Mouse (Mus musculus): ENCODE results near the gene Gm12185. TPM values are rescaled to one million over a fixed set of nuclear protein-coding genes. Genes with fewer than 3 reads are reported as not detected.
"Not testable (repeated sequence)": the region's sequence is repeated elsewhere in the genome, so short reads cannot be mapped to it uniquely, and the experiment has no call there.

Gm12185 gene
- polyA plus RNA-seq, 2 experiments from 2014 or later: 7.0 to 8.0 TPM

DNA sequence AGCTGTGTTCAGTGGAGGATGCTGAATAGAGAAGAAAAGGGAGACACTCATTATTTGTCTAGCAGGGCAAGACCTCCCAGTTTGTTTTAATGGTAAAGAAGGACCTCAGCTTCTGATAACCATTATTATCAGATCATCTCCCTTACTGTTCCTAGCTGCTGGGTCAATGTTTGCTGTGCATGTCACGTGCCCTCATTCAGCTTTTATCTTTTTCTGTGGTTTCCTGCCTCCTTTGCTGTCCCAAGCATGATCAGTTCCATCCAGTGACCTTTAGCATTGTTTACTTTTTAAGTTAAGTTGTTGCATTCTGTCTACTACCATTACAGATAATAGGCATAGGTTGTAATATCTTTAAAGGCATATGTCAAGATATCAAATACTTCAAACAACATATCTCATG is 83.6 kb downstream of the Gm12185 start:
- ATAC-seq: no peak

DNA sequence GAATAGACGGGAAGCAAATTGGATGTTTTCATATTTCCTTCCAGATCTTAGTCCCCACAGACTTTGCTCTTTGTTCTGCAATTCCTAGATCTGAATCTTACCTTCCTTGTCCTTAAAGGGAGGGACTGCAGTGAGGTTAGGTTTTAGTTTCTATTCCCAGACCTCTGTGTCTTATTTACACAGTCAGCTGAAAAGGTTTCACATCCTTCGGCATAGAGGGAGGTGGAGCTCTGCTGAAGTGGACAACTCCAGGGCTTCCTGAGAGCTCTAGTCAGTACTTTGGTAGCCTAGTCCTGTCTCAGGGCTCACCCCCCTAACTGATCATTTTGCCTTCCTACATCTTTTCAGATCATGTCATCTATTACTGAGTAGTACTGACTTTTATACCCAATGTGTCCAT is 90.0 kb downstream of the Gm12185 start, which contains the start of gene Gm5431:
Gene Gm5431, minus strand, starts transcription at position 194 of the 400 bp plus-strand sequence.
- ATAC-seq: no peak

DNA sequence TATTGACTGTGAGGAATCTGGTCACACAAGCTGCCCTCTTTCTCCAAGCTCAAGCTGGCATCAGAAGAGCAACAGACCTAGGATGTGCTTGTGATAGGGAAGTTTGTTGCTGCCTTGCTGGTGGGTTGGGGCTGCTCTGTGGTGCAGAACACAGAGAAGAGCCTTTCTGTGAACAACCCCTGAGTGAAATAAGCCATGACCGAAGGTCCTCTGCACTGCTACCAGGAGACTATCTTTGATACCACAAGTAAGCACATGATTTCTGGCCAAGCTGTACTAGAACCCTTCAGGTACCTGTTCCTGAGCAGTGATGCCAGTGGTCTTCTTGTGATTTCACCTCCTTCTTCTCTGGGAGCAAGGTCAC is 90.5 kb downstream of the Gm12185 start:
- not testable (repeated sequence) for ATAC-seq

DNA sequence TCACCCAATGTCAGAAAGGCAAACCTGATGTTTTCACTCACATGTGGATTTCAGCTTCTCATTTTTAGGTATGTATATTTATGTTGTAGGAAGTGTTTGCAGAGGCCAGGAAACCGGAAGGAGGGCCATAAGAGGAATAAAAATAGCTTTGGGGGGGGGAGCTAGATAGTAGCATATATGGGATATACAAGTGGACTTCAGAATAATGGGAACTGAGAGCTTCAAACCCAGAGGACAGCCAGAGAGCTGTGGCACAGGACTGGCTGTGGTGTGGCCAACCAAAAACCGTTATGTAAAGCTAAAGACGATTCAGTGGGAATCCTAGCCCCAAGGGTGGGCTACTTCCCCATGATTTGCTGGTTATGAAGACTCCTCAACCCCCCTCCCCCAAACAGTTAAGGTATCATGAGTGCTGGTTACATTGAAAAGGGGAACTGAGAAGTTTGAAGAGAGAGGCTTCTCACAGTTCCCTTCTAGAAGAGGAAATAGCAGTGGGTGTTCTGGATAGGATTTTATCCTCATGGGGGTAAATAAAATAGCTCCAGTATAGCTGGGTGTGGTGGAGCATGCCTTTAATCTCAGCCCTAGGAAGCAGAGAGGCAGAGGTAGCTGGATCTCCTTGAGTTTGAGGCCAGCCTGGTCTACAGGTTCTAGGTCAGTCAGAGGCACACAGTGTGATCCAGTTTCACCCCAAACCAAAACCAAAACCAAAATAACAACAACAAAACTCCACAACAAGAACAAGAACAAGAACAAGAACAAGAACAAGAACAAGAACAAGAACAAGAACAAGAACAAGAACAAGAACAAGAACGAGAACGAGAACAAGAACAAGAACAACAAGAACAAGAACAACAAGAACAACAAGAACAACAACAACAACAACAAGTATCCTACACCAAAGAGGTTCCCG is 91.1 kb downstream of the Gm12185 start:
- ATAC-seq: not testable (repeated sequence)

DNA sequence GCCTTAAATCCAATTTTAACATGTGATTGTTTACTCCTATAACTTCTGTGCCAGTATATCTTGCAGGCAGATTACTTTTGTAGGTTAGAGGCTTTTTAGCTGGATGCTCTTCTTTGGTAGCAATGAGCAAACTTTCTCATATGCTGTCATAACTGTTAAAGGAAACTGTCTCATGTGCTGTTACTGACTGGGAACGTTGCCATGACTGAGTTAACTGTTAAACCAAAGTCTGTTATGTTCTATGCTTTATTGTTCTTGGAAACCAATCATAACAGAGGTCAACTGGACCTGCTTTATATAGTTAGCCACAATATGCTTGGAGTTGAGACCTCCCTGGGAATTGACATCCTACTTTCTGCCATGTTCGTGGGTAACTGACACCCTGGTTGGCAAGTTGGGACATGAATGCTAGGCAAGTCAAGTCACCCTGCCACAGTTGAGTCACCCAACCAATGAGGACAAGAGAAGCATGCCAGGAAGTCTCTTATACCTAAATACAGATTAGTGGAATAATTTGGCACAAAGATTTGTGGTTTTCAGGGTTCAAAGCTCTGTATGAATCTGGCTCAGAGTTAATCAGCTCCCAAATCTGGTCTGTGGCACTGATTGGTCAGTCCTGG is 93.1 kb downstream of the Gm12185 start:
- ATAC-seq: no peak

DNA sequence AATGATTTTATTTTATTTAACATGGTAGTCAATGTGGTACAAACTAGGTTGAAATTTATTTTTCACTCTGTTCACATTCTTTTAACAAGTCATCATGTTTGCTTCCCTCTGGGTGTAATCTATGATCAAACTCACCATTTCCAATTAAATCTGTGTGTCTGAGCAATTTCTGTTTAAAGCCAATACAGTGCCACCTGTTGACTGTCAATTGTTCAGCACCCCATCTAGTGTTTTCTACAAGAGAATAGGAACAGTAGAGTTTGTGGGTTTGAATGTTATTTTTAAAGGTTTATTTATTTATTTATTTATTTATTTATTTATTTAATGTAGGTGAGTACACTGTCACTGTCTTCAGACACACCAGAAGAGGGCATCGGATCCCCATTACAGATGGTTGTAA is 115.3 kb downstream of the Gm12185 start:
- ATAC-seq: no peak

DNA sequence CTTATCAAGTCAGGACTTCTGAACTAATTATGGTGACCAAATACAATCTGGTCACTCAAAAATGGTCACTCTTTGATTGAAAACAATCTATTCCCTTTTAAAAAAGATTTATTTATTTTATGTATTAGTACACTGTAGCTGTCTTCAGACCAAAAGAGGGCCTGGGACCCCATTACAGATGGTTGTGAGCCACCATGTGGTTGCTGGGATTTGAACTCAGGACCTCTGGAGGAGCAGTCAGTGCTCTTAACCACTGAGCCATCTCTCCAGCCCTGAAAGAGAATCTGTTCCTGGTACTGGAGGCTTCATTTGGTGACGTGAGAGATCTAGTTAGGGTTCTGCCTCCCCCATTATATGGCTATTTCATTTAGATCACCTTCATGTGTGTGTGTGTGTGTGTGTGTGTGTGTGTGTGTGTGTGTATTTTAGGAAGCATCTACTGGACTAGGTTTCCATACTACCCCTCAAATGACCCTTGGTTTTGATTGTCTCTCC is 116.6 kb downstream of the Gm12185 start:
- not testable (repeated sequence) for ATAC-seq

DNA sequence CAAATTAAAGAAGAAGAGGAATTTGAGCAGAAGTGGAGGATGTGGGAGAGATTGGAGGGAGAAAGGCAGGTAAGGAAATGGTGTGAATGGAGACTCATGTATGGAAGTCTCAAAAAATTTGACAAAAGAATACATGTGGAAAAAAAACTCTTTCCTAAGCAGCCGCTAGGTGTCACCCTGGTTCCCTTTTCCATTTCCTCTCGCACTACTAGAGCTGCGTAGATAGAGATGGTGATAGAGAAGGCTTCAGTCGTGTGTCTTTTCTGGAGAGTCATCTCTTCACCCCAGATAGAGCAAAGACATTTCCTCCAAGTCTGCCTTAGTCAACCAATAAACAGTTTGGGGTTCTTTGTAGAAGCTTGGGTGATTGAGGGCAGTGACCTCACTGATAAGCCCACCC is 117.6 kb downstream of the Gm12185 start:
- ATAC-seq: peak; percentile 68

DNA sequence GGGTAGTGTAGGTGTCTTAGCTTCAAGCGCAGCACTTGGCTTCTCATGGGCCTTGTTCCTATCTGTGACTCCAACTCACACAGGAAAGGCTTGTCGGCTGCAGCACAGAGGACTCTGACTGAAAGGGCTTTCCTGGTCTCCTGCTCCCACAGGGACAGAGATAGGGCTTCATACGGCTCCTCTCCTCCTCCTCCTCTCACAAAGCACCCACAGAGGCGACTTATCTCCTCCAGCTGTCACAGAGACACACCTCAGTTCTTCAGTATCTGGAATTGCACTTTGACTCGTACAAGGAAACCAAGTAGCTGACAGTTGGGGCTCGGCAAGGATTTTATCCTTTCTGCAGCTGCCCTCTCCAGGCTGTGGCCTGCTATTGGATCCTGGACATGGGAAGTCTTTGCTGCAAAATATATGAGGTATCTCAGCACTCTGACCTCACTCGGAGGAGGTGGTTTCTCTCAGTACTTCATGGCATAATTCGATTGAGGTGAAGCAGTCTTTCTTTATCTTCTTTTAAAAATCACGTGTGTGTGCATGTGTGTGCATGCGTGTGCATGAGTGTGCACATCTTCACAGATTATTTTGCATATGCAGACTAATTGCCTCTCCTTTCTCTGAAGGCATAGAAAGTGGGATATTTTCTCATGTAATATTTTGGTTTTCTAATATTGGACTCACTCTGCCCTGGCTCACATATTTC is 118.3 kb downstream of the Gm12185 start:
- ATAC-seq: no peak

DNA sequence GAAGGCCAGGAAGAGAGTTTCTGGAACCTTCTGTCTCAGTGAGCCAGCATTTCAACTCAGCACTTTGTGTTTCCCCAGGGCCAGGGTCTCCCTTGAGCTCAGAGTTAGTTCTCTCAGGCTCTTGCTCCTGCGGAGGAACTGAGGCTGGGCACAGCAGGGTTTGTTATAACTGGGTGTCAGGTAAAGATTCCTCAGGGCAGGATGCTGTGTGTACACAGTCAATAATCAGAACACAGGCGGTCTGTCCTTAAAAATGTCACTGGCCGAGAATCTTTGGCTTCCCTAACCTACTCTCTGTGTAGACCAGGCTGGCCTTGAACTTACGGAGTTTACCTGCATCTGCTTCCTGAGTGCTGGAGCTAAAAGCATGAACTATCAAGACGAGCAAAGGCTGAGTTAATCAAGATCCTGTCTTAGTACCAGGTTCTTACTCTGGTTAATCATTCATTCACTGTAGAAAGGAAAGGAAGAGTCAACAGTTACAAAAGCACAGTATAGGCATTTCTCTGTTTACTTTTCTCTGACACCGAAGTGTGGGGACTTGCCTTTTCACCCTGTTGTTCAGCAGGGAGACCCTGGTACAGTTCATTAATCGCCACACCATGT is 119.2 kb downstream of the Gm12185 start:
- ATAC-seq: no peak

DNA sequence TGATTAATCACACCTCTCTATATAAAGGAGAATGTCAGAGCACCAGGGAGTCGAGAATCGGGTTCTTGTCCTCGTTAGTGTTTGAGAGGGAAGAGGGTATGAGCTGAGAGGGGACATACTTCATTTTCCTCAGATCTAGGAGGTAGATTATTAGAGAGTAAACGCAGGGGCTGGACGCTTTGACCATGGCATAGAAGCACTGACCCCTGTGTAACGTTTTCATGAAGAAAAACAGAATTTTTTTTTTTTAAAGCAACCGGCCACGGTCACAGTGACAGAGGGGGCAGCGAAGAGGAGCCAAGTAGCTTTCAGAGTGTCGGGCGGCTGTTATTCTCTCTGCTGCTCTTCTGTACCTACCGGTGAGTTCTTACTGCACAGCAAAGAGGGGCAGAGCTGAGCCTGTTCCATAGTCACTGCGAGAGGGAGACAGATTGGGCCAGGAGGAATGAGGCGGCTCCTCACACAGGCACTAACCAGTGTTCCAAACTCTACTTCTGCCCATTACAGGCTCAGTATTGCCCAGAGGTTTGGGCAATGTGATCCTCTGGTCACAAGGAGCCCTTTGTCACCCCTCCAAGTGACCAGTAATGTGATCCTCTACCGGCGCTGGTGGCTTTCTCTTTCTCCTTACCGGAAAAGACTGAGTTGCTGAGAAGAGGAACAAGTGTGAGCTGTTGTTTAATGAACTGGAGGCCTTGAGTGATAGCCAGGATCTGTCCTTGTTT is 120.0 kb downstream of the Gm12185 start:
- peak; percentile 12 for ATAC-seq

DNA sequence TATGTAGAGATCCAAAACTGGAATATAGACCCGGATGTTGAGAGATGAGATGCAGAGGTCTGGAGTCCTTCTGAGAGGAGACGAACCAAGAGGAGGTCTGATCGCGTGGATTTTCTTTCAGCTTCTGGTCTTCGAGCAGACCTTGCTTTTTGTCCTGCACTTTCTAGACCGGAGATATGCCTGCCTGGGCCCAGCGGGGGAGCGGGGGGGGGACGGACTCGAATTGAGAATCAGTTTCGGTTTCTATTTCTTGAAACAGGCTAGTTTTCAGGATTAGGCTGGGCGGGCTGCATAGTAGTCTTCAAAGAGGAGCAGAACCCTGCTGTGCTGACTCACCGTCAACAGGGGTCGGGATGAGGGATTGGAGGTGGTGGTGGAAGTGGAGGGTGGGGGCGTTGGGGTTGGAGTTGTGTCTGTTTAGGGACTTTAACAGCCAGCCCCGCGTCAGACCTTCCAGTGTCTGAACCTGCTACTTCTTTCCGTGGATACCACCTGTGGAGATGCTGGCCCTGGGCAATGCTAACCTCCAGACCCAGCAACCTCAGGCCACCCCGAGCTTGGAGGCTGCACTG is 120.7 kb downstream of the Gm12185 start, which contains the start of gene Irgm1:
Gene Irgm1, minus strand, starts transcription at position 483 of the 572 bp plus-strand sequence.
- ATAC-seq: peak; percentile 77

DNA sequence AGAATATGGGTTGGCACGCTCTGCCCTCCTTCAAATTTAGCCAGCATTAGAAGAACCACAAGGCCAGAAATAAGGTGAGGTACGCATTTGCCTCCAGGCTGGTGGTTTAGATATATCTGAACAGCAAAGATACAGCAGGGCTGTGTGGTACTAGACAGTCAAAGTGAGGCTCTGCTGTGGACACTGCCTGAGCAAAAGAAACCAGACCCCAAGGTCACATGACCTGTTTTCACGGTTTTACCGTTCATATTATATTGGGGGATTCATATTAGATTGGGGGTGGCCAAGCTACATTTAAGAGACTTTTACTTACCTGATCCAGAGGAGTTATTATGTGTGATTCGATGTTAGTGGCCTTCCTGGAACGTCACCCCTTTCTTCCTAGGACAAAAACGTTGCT is 121.2 kb downstream of the Gm12185 start:
- no peak for ATAC-seq

DNA sequence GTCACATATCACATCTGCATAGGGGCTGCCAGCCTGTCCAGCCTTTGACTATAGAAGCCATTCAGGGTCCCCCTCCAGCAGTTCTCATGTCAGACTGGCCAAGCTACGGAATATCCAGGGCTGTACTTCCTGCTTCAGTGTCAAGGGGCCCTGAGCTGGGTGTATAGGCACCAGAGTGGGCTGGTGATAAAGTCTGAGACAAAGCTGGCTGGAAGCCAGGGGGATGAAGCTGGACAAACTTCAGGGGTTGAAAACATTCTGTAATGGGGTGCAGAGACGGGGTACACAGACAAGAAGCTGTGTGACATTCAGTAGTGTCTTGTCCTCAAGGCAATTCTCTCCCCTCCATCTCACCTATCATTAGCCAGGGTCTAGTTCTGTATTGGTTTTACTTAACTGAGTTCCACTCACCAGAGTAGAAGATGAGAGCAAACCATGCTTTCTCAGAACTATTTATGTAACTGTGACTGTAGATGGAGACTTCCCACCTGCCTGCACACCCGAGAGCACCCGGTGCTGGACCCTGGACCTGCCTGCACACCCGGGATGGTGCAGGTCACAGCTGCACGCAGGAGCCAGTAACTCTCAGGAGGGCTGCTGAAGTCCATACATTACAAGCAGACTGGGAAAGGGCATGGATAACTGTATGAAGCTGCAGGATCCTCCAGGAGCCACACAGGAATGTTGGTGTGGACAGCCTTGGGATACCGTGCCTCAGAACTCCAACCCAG is 122.5 kb downstream of the Gm12185 start:
- no peak for ATAC-seq

DNA sequence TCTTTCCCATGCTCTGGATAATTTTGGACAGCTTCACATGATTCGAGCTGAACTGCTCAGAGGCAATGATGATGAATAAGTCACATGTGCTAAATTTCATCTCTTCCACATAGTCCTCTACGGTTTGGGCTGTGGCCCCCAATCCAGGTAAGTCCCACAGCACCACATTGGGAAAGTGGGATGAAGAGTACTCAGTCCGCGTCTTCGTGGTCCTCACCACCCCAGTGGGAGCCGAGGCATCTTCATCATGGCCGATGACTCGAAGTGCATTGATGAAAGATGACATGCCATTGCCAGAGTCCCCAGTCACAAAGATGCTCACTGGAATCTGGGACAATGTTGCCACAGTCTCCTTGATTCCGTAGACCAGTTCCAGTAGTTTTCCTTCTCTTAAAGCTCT is 125.5 kb downstream of the Gm12185 start:
- ATAC-seq: no peak

DNA sequence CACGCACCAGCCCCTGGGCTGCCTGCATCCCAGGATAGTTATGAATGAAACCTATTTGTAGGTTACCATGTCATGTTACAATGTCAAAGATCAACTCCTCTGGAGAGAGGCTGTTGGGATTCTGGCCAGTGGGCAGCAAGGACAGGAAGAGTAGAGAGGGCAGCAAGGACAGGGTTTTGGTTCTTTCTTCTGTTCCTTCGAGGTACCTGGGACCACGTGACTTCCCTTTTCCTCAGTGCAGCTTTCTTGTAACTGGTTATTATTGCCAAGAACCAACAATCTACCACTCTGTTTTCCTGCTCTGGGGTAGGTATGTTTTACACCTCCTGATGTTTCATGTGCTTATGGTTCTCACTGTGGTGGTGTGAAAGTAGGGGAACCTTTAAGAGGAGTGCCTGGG is 128.2 kb downstream of the Gm12185 start:
- no peak for ATAC-seq

DNA sequence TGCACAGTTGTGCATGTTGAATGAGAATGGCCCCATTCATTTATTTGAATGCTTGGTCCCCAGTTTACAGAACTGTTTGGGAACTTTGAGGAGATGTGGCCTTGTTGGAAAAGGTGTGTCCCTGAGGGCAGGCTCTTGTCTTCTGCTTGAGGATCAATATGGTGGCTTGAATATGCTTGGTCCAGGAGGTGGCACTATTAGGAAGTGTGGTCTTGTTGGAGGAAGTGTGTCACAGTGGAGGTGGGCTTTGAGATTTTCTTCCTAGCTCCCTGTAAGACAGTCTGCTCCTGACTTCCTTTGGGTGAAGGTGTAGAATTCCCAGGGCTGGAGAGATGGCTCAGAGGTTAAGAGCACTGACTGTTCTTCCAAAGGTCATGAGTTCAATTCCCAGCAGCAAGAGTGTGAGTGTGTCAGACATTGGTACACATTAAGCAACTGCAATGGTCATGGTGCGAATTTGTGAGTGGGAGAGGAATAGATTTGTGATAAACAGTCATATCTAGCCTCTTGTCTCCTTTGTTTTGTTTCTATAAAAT is 129.2 kb downstream of the Gm12185 start:
- ATAC-seq: no peak

DNA sequence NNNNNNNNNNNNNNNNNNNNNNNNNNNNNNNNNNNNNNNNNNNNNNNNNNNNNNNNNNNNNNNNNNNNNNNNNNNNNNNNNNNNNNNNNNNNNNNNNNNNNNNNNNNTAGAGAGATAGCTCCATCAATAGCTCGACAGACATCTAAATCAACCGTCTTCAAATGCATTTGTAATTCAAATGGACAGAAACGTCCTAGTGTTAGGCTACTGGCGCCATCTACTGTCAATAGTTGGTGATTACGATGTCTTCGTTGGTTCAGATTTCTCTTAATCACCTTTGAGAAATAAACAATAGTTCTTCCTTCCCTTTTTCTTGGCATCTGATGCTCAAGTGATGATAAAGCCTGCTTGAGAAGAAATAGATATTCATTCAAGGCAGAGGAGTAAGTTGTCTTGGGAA is 133.0 kb downstream of the Gm12185 start:
- peak; percentile 24 for ATAC-seq

Measured in CD4-positive, CD25-positive, alpha-beta regulatory T cell, adult 4 months (primary cell).